Mouse (Mus musculus): ENCODE results near the gene Rasal1. TPM values are rescaled to one million over a fixed set of nuclear protein-coding genes. Genes with fewer than 3 reads are reported as not detected.

Rasal1 gene
- total RNA-seq, 2 experiments from 2014 or later, result 107 to 122 TPM

- peak in 1 of 2 experiments; percentile 38 for DNase-seq (ENCODE audit: extremely low spot score in 1 of 2, low spot score in 2 of 2)
- intact Hi-C loops (cut with DNase I), result no loop called here
Observed at GRCm38 (mm10) chr5:120682982-120683771, 34.6 kb downstream of the Rasal1 start.

DNA sequence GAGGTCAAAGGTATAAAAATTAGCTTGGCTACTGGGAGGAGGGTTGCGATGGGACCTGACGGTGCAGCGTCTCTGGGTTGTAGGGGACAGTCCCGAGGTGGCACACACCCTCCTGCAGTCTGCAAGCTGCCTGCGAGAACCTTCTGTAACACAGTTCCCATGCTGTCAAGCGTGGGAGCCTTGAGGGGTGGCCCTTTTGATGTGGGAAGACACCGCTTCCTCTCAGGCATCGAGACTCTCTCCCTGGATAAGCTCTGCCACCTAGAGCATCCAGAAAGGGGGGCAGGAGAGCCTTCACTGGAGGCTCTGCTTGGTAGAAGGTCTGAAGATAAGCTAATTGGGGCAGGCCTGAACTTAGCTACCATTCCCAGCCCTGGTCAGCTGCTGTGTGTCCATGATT lies 37.1 kb downstream of the Rasal1 start:
- no peak for DNase-seq (ENCODE audit: extremely low spot score in 1 of 2, low spot score in 2 of 2)

GRCm38 (mm10) chr5:120686749-120687483 lies 38.3 kb downstream of the Rasal1 start:
- DNase-seq (ENCODE audit: extremely low spot score in 1 of 2, low spot score in 2 of 2), result no peak
- intact Hi-C loops (cut with DNase I), result no loop called here

More for the DNA sequence above, 37.1 kb downstream of the Rasal1 start:
- intact Hi-C loops (cut with DNase I), result no loop called here

DNA sequence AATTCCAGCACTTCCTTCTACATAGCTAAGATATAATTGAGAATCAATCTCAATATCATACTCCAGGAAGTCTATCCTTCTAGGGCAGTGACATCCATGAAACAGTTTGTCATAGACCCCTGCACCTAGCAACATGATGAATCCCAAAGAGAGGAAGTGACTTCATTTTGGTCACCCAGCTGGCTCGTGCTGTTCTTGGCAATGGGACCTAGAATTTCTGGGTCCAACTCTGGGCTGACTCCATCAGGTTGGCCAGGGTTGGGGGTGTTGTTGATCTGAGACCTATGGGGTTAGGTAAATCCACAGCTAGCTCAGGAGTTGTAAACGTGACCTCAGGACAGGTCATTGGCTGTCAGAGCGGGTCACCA lies 38.9 kb downstream of the Rasal1 start:
- intact Hi-C loops (cut with DNase I), result no loop called here
- no peak for DNase-seq (ENCODE audit: extremely low spot score in 1 of 2, low spot score in 2 of 2)

GRCm38 (mm10) chr5:120687897-120688296 lies 39.3 kb downstream of the Rasal1 start:
- no peak for DNase-seq (ENCODE audit: extremely low spot score in 1 of 2, low spot score in 2 of 2)
- intact Hi-C loops (cut with DNase I), result no loop called here

DNA sequence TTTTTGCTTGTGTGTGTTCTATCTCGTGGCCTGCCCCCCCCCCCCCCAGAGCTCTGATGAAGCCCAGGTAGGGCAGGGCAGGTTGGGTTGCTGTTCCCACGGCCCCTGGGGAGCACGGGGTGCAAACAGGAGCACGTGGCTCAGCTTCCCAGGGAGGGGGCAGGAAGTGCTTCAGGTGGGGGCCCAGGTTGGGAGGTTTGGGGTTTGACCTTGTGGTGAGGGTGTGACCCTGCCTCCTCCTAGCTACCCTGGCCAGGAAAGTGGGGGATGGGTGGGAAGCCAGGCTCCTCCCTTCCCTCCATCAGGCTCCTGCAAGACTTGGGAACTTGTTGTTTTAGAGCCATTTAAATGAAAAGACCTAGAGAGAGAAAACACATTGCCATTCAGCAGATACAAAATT lies 39.8 kb downstream of the Rasal1 start:
- no peak for DNase-seq (ENCODE audit: extremely low spot score in 1 of 2, low spot score in 2 of 2)
- intact Hi-C loops (cut with DNase I), result no loop called here

- intact Hi-C loops (cut with DNase I), result no loop called here
- DNase-seq (ENCODE audit: extremely low spot score in 1 of 2, low spot score in 2 of 2), result no peak
Observed at GRCm38 (mm10) chr5:120690417-120690816, 41.8 kb downstream of the Rasal1 start.

DNA sequence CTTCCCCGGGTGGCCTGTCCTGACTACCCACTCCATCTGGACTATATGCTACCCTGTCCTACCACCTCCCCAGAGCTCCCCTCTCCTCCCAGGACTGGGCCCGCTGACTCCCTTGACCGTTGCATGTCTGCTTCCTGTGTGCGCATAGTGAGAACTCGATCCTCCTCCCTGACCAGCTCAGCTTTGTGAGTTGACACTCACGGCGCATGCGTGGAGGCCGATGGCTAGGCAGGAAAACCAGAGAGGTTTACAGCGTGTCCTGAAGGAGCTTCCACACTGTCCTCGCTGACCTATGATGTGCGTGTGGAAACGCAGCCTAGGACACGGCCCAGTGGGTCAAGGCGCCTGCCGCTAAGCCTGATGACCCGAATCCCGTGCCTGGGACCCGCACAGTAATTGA lies 43.4 kb downstream of the Rasal1 start:
- intact Hi-C loops (cut with DNase I), result no loop called here
- DNase-seq (ENCODE audit: extremely low spot score in 1 of 2, low spot score in 2 of 2), result no peak

- DNase-seq (ENCODE audit: extremely low spot score in 1 of 2, low spot score in 2 of 2), result no peak
- intact Hi-C loops (cut with DNase I), result no loop called here
Observed at GRCm38 (mm10) chr5:120693931-120694694, 45.5 kb downstream of the Rasal1 start.

- DNase-seq (ENCODE audit: extremely low spot score in 1 of 2, low spot score in 2 of 2), result no peak
- intact Hi-C loops (cut with DNase I), result no loop called here
Observed at GRCm38 (mm10) chr5:120694695-120695074, 46.1 kb downstream of the Rasal1 start.

GRCm38 (mm10) chr5:120696057-120696743 lies 47.6 kb downstream of the Rasal1 start:
- intact Hi-C loops (cut with DNase I), result no loop called here
- DNase-seq (ENCODE audit: extremely low spot score in 1 of 2, low spot score in 2 of 2), result no peak

DNA sequence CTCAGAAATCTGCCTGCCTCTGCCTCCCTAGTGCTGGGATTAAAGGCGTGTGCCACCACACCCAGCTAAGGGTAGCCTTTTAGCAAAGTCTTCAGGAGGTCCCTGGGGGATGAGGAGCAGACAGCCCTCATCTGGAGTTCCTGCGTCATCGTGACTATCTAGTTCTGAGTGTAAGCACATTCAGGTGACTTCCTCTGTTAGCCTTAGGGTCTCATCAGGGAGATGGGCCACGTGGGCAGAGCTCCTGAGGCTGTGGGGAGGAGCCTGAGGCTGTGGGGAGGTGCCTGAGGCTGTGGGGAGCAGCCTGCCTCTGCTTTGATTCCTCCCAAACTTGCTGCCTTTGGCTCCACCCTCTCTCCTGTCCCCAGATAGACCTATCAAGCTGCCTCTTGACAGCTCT lies 48.3 kb downstream of the Rasal1 start:
- no peak for DNase-seq (ENCODE audit: extremely low spot score in 1 of 2, low spot score in 2 of 2)
- intact Hi-C loops (cut with DNase I), result no loop called here

GRCm38 (mm10) chr5:120698181-120698580 lies 49.6 kb downstream of the Rasal1 start:
- DNase-seq (ENCODE audit: extremely low spot score in 1 of 2, low spot score in 2 of 2), result no peak
- intact Hi-C loops (cut with DNase I), result no loop called here

GRCm38 (mm10) chr5:120698801-120699391 lies 50.3 kb downstream of the Rasal1 start:
- intact Hi-C loops (cut with DNase I), result no loop called here
- DNase-seq (ENCODE audit: extremely low spot score in 1 of 2, low spot score in 2 of 2), result peak; percentile 49 to 62

DNA sequence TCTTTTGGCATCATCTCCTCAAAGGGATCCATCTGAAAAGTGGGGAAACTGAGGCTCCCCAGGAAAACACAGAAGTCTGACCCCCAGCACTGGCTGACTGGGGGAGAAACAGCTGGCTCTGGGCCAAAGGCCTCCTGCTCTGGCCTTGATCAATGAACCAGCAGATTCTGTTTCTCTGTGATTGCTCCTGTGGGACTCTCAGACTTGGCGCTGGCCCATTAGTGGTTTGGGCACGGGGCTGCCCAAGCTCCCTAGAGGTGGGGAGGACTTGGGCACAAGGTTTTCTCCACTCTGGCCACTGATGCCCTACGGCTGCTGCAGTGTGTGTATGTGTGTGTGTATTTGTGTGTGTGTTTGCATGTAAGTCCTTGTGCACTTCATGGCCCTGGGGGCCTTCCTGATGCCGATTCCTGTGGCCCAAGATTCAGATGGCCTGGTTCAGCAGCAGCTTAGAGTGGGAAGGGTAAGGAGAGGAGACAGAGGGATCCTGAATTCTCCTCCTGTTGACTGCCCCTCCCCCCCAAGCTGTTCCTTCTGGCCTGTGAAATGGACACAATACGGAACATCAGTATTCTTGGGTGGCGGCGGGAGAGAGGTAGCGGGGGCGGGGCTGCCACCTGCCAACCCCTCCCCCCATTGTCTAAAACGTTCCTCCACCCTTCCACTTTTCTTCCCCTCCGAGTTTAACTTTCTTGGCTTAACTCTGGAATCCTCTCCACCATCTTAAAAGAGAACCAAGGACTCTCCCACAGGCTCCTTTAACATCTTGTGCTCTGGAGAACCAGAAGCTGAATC lies 52.6 kb downstream of the Rasal1 start:
- intact Hi-C loops (cut with DNase I), result no loop called here
- DNase-seq (ENCODE audit: extremely low spot score in 1 of 2, low spot score in 2 of 2), result no peak

DNA sequence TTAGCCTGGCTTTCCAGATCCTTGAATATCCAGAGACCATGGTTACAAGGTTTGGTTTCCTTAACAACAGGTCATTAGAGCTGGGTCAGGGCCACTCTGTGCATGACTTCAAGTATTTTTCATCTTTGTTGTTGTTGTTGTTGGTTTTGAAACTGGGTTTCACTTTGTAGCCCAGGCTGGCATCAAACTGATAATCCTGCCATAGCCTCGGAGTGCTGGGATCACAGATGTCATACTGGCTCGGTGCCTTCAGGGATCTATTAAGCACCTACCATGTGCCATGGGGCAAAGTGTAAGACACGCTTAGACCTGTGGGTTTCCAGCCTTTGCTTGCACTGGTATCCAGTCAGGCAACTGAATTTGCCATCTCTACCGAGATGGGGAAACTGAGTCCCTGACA lies 53.8 kb downstream of the Rasal1 start:
- intact Hi-C loops (cut with DNase I), result no loop called here
- no peak for DNase-seq (ENCODE audit: extremely low spot score in 1 of 2, low spot score in 2 of 2)

DNA sequence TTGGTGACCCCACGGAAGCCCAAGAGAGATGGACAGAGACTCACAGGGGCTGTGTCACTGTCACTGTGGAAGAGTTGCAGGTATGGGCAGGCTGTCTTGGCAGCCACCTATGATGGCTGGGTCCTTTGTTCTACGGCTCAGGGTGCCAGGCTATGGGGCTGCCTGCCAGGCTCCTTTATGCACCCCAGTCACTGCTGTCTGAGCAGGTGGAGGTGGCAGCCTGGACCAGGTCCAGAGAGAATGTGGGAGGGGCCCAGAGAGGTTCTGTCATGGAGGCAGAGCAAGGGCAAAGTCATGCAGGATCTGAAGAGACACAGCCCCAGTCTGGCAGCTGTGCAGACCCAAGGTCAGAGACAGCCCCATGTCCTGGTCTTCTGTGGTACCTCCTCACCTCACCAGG lies 54.4 kb downstream of the Rasal1 start:
- intact Hi-C loops (cut with DNase I), result no loop called here
- DNase-seq (ENCODE audit: extremely low spot score in 1 of 2, low spot score in 2 of 2), result no peak

GRCm38 (mm10) chr5:120703660-120704059 lies 55.0 kb downstream of the Rasal1 start:
- DNase-seq (ENCODE audit: extremely low spot score in 1 of 2, low spot score in 2 of 2), result no peak
- intact Hi-C loops (cut with DNase I), result no loop called here

Measured in left cerebral cortex, postnatal 10 days (tissue).